Mouse (Mus musculus) testis, adult 2 months (tissue): Measurements from ENCODE around the gene St6galnac3.

Source experiments
- CTCF ChIP-seq: fragments of 200-500 bp; IDR thresholded peaks from 2 replicates; pipeline ENCODE4 v1.5.1; 2012; ENCODE audit warnings: low read depth, mild to moderate bottlenecking, inconsistent platforms, low read length, moderate library complexity; ENCODE audit not compliant: control insufficient read depth, insufficient read depth, insufficient replicate concordance
- POLR2A ChIP-seq: fragments of 200-500 bp; IDR thresholded peaks from 2 replicates; pipeline ENCODE4 v1.6.1; 2012; ENCODE audit warnings: low read depth, mild to moderate bottlenecking, inconsistent platforms, low read length, moderate library complexity; ENCODE audit not compliant: control insufficient read depth

GRCm38 (mm10) chr3:153663841-153664427 lies 61.0 kb downstream of the St6galnac3 start:
- no peak for TF ChIP-seq CTCF
- no peak for TF ChIP-seq POLR2A
